Mouse (Mus musculus): ENCODE data around the gene Cd1d1.

DNA sequence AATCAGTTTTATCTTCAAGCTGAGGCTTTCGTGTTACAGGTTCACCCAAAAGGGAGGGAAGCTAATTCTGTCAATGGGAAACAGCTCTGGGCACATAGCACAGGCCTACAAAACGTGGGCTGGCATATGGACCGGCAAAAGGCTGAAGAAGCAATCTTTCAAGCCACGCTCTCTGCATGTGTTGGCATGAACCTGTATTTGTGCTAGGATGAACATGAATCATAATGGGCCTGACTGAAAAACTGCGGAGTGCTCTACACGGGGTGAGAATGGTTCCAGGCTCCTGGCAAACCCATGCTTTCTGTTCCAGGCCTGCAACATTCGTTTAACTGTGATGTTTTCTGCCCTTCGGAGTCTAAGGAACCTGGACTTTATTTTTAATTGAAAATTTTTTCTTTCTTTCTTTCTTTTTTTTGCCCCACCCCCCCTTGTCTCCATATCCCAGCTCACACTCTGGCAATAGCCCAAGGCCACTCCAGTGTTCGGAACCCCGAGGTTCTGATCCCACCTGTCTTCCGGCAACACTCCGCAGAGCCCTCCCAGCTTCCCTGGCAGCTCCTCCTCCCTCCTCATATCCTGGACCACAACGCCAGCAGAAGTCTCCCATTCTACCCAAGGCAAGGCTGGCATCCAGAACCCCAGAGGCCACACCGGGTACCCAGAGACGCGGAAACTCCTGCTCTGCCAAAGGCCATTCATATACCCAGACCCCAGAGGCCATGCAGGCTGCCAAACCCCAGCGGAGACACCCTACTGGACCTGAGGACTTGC, 36.4 kb downstream of the Cd1d1 start:
- no peak for TF ChIP-seq CTCF (IDR thresholded peaks at IDR 0.05; ENCODE audit: extremely low read depth, insufficient read length, insufficient replicate concordance, low read depth, low read length)
- no peak for TF ChIP-seq POLR2A (IDR thresholded peaks at IDR 0.05; ENCODE audit: low read depth, low read length)
